Mouse (Mus musculus) ES-Bruce4 (cell line): ENCODE results near the gene Med29. TPM values are rescaled to one million over a fixed set of nuclear protein-coding genes. Genes with fewer than 3 reads are reported as not detected.
A peak's percentile ranks its signal among the peaks of the same experiment; 100 is the strongest.

Experiments used
- H3K27ac ChIP-seq: 2 replicates; pipeline ENCODE4 v1.5.1; 2012; ENCODE audit warnings: low read length, inconsistent platforms; ENCODE audit not compliant: insufficient read depth
- H3K27me3 ChIP-seq: 2 replicates; pipeline ENCODE4 v1.6.1; 2012; ENCODE audit warnings: mild to moderate bottlenecking, low read length, inconsistent platforms; ENCODE audit not compliant: control insufficient read depth, poor library complexity, insufficient read depth, severe bottlenecking
- H3K36me3 ChIP-seq: 2 replicates; pipeline ENCODE4 v1.6.1; 2012; ENCODE audit warnings: inconsistent platforms, mild to moderate bottlenecking, low read length, moderate library complexity; ENCODE audit not compliant: control insufficient read depth, poor library complexity, insufficient read depth, severe bottlenecking
- H3K4me1 ChIP-seq: one replicate; pipeline ENCODE4 v1.8.1; 2011; ENCODE audit warnings: low read length; ENCODE audit not compliant: control insufficient read depth, insufficient read depth
- H3K4me3 ChIP-seq: 2 replicates; pipeline ENCODE4 v1.5.1; 2011; ENCODE audit warnings: low read depth, mild to moderate bottlenecking, low read length
- H3K9ac ChIP-seq: 2 replicates; pipeline ENCODE4 v1.6.1; 2012; ENCODE audit warnings: low read depth, mild to moderate bottlenecking, inconsistent platforms; ENCODE audit not compliant: poor library complexity, severe bottlenecking
- H3K9me3 ChIP-seq: replicated peaks from 2 replicates; pipeline ENCODE4 v1.6.1; 2012; ENCODE audit warnings: mild to moderate bottlenecking, low read length, inconsistent platforms; ENCODE audit not compliant: control insufficient read depth, poor library complexity, insufficient read depth, severe bottlenecking
- CTCF ChIP-seq: IDR thresholded peaks from one replicate; pipeline ENCODE4 v1.8.1; 2011; ENCODE audit warnings: low read depth, low read length
- EP300 ChIP-seq: IDR thresholded peaks from 2 replicates; pipeline ENCODE4 v1.6.1; 2011; ENCODE audit warnings: low read depth, low read length; ENCODE audit not compliant: insufficient read depth
- POLR2A ChIP-seq: IDR thresholded peaks from one replicate; pipeline ENCODE4 v1.8.1; 2011; ENCODE audit warnings: low read length; ENCODE audit not compliant: insufficient read depth
- polyA plus RNA-seq: library from polyadenylated mRNA; stranded (reverse); fragments of >200 nt; gene quantifications from 2 replicates; pipeline ENCODE4 v1.2.4, GENCODE M21; 2011; ENCODE audit warnings: low read depth; ENCODE audit not compliant: missing spikeins, insufficient read depth, insufficient read length

The Med29 gene
- polyA plus RNA-seq, 1 experiment: 18.1 TPM

DNA sequence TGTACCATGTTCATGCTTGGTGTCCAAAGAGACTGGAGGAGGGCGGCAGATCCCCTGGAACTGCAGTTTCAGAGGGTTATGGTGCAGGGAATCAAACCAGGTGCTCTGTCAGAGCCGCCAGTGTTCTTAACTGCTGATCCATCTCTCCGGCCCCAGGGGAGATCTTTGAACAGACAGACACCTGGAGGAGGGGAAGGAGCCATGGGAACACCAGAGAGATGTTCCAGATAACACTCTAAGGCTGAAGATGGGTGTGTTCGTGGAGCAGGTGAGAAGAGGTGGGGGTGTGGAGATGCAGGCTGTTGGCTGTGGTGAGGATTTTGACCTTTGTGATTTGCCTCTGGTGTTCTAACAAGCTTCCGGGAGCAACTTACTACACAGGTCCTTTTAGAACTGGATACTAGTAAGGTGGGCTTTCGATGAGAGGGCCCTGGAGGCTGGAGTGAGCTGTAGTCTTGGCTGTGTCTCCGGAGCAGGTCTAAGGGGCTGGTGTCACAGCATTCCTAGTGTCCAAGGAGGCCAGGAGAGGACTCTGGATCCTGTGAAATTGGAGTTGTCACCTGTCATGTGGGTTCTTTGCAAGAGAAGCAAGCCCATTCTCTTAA lies 18.5 kb downstream of the Med29 start:
- peaks cover 4% of the 10 kb centered on the region for H3K36me3 ChIP-seq
- no peak for TF ChIP-seq EP300
- TF ChIP-seq POLR2A: no peak
- no peak for TF ChIP-seq CTCF
- no peaks in the 10 kb centered on the region for H3K27me3 ChIP-seq
- no peaks in the 10 kb centered on the region for H3K9me3 ChIP-seq
- 0 out of 2 replicates have a peak overlapping the region, but pooled peaks have one; percentile 39 for H3K27ac ChIP-seq
- H3K4me3 ChIP-seq: no peak overlapping the region
- no peak overlapping the region for H3K9ac ChIP-seq
- H3K4me1 ChIP-seq: peaks cover 5% of the 10 kb centered on the region

- peaks cover 4% of the 10 kb centered on the region for H3K36me3 ChIP-seq
- H3K4me1 ChIP-seq: peaks cover 5% of the 10 kb centered on the region
- peak; percentile 1 for TF ChIP-seq CTCF
- TF ChIP-seq POLR2A: no peak
- no peaks in the 10 kb centered on the region for H3K27me3 ChIP-seq
- H3K9ac ChIP-seq: peak overlapping the region; percentile 66
- H3K27ac ChIP-seq: peak overlapping the region; percentile 76; the same call in 1 of the 2 replicates
- H3K9me3 ChIP-seq: no peaks in the 10 kb centered on the region
- peak overlapping the region; percentile 91 for H3K4me3 ChIP-seq
These were observed 19.4 kb downstream of the Med29 start for GRCm38 (mm10) chr7:28373131-28373581.

DNA sequence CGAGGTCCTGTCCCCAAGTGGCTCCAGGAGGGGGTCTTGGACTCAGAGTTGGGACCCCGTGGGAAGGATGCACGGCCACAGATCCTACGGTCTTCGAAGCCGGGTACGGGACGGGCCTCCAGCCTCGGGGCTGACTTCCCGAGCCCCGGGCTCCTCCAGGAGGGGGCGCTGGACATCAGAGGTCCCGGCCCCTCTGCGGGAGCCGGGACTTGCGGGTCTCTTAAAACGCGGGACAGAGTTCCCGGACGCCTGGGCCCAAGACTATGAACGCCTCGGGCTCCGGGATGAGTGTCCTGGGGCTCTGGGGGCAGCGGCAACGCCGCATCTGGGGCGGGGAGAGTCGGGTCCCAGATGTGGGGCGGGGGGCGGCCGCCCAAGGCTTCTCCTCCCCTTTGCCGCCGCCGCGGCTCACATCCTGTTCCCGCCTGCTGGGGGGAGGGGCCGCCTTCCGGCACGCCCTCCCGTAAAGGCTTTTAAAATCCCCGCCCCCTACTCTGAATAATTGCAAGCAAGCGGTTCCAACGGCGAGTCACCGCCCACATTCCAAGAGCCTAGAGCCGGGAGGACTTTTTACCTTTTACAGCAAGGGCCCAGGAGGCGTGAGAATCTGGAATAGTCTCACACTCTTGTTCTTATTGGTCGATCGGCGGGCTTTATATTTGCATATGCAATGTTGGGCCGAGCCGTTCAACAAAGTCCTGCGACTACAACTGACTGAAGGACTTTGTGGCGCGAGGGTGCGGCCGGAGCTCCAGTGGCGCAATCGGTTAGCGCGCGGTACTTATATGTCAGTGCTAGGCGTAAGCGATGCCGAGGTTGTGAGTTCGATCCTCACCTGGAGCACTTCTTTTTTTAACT lies 20.0 kb downstream of the Med29 start, which contains the start of gene Plekhg2:
Plekhg2 (minus strand) TSS at position 349 of the 858 bp plus-strand sequence.
- no peak for TF ChIP-seq POLR2A
- TF ChIP-seq EP300: 0 out of 2 replicates have a peak, but pooled peaks have one; percentile 38
- TF ChIP-seq CTCF: peak; percentile 19
- Histone ChIP-seq H3K4me1 (peaks cover 5% of the 10 kb centered on the region), H3K4me3 (peak within 1 kb of the TSS; percentile 98), H3K27ac (peak within 1 kb of the TSS; percentile 76; the same call in 1 of the 2 replicates), H3K36me3 (peaks cover 2% of the 10 kb centered on the region), H3K9me3 (no peaks in the 10 kb centered on the region), H3K27me3 (no peaks in the 10 kb centered on the region), H3K9ac (peak within 1 kb of the TSS; percentile 86)

- Histone ChIP-seq H3K4me1 (peaks cover 5% of the 10 kb centered on the region), H3K9ac (peak overlapping the region; percentile 86), H3K27me3 (no peaks in the 10 kb centered on the region), H3K27ac (peak overlapping the region; percentile 48; the same call in 1 of the 2 replicates), H3K9me3 (no peaks in the 10 kb centered on the region), H3K36me3 (no peaks in the 10 kb centered on the region), H3K4me3 (peak overlapping the region; percentile 98)
- TF ChIP-seq POLR2A: no peak
- no peak for TF ChIP-seq EP300
- no peak for TF ChIP-seq CTCF
These were observed 21.0 kb downstream of the Med29 start for GRCm38 (mm10) chr7:28371514-28371989.

- H3K4me1 ChIP-seq: peaks cover 5% of the 10 kb centered on the region
These were observed 21.5 kb downstream of the Med29 start for GRCm38 (mm10) chr7:28370977-28371513.

More at GRCm38 (mm10) chr7:28370977-28371513, 21.5 kb downstream of the Med29 start:
- Histone ChIP-seq H3K27me3 (no peaks in the 10 kb centered on the region), H3K9ac (peak overlapping the region; percentile 86), H3K27ac (no peak overlapping the region), H3K4me3 (peak overlapping the region; percentile 98), H3K36me3 (no peaks in the 10 kb centered on the region), H3K9me3 (no peaks in the 10 kb centered on the region)
- TF ChIP-seq EP300 (no peak), POLR2A (no peak), CTCF (no peak)
